Mouse (Mus musculus) E14TG2a.4 (cell line): ENCODE data around the gene S1pr5.
"Not testable (repeated sequence)": the region's sequence is repeated elsewhere in the genome, so short reads cannot be mapped to it uniquely, and the experiment has no call there.

Experiments used
- H3K27me3 ChIP-seq: 2 replicates; pipeline ENCODE4 v1.6.1; 2014; ENCODE audit warnings: low read length, control low read depth; ENCODE audit not compliant: insufficient read depth
- H3K36me3 ChIP-seq: 2 replicates; pipeline ENCODE4 v1.6.1; 2014; ENCODE audit warnings: low read length, control low read depth; ENCODE audit not compliant: insufficient read depth
- H3K4me1 ChIP-seq: replicated peaks from 2 replicates; pipeline ENCODE4 v1.6.1; 2014; ENCODE audit warnings: low read depth, low read length, control low read depth
- H3K4me3 ChIP-seq: replicated peaks from 2 replicates; pipeline ENCODE4 v1.5.1; 2014; ENCODE audit warnings: mild to moderate bottlenecking, low read length
- H3K9me3 ChIP-seq: 2 replicates; pipeline ENCODE4 v1.6.1; 2014; ENCODE audit warnings: low read length, control low read depth
- CTCF ChIP-seq: conservative IDR thresholded peaks from 2 replicates; pipeline ENCODE4 v1.5.1; 2014; ENCODE audit warnings: low read length
- NANOG ChIP-seq: IDR thresholded peaks from 2 replicates; pipeline ENCODE4 v1.6.1; 2014; ENCODE audit warnings: borderline replicate concordance, low read length, mixed read lengths
- POU5F1 ChIP-seq: IDR thresholded peaks from 2 replicates; pipeline ENCODE4 v1.6.1; 2014; ENCODE audit warnings: low read length, borderline replicate concordance

S1pr5 gene

GRCm38 (mm10) chr9:21197981-21198380, 50.3 kb downstream of the S1pr5 start:
- Histone ChIP-seq H3K4me1 (peaks cover 69% of the 10 kb centered on the region), H3K4me3 (peak overlapping the region; percentile 73; the same call in 1 of the 2 replicates), H3K27me3 (no peaks in the 10 kb centered on the region), H3K9me3 (no peaks in the 10 kb centered on the region), H3K36me3 (peaks cover 23% of the 10 kb centered on the region)
- TF ChIP-seq POU5F1 (no peak), NANOG (no peak)

- no peaks in the 10 kb centered on the region for H3K9me3 ChIP-seq
- H3K27me3 ChIP-seq: no peaks in the 10 kb centered on the region
- H3K4me1 ChIP-seq: peaks cover 69% of the 10 kb centered on the region
- H3K4me3 ChIP-seq: peak overlapping the region; percentile 73
- peaks cover 34% of the 10 kb centered on the region for H3K36me3 ChIP-seq
- TF ChIP-seq POU5F1 (no peak), CTCF (no peak), NANOG (no peak)
Measured at GRCm38 (mm10) chr9:21196521-21197433, 51.5 kb downstream of the S1pr5 start.

GRCm38 (mm10) chr9:21195736-21196505, 52.3 kb downstream of the S1pr5 start:
- Histone ChIP-seq H3K4me1 (peaks cover 73% of the 10 kb centered on the region), H3K36me3 (peaks cover 26% of the 10 kb centered on the region)
- H3K4me3 ChIP-seq, H3K27me3 ChIP-seq, H3K9me3 ChIP-seq: not testable (repeated sequence)

GRCm38 (mm10) chr9:21194787-21195493, 53.3 kb downstream of the S1pr5 start:
- no peaks in the 10 kb centered on the region for H3K27me3 ChIP-seq
- H3K36me3 ChIP-seq: peaks cover 18% of the 10 kb centered on the region
- TF ChIP-seq CTCF: no peak
- no peak for TF ChIP-seq NANOG
- TF ChIP-seq POU5F1: no peak
- no peak overlapping the region for H3K4me3 ChIP-seq
- H3K4me1 ChIP-seq: peaks cover 71% of the 10 kb centered on the region
- no peaks in the 10 kb centered on the region for H3K9me3 ChIP-seq

DNA sequence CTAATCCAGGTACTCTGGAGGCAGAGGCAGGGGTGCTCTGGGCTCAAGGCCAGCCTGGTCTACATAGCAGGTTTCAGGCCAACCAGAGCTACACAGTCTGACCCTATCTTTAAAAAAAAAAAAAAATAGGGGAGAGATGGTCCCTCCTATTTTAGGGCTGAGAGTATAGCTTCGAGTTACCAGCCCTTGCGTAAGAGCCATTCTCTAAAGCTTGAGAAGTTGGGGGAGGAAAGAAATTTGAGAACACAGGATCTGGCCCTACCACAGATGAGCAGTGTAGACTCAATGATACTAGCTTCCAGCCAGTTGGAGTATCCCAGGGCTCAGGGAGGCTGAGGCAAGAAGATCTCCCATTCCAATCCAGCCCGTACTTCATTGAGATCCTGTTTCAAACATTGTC, 54.5 kb downstream of the S1pr5 start:
- H3K4me3 ChIP-seq: no peak overlapping the region

More for the DNA sequence above, 54.5 kb downstream of the S1pr5 start:
- Histone ChIP-seq H3K9me3 (no peaks in the 10 kb centered on the region), H3K4me1 (peaks cover 68% of the 10 kb centered on the region), H3K27me3 (no peaks in the 10 kb centered on the region), H3K36me3 (peaks cover 13% of the 10 kb centered on the region)
- TF ChIP-seq POU5F1: no peak
- TF ChIP-seq NANOG: no peak
- no peak for TF ChIP-seq CTCF
